Mouse (Mus musculus) myocyte (in vitro differentiated cells): Measurements from ENCODE around the gene Olfr695.
"Not testable (repeated sequence)": the region's sequence is repeated elsewhere in the genome, so short reads cannot be mapped to it uniquely, and the experiment has no call there.

Experiments used
- CEBPB ChIP-seq: IDR thresholded peaks from 2 replicates; pipeline ENCODE4 v1.6.1; 2011; ENCODE audit warnings: mild to moderate bottlenecking, moderate library complexity; ENCODE audit not compliant: poor library complexity, insufficient read depth, severe bottlenecking
- E2F4 ChIP-seq: IDR thresholded peaks from one replicate; pipeline ENCODE4 v1.6.1; 2011; ENCODE audit warnings: mild to moderate bottlenecking, control low read depth, moderate library complexity; ENCODE audit not compliant: insufficient read depth
- MAX ChIP-seq: IDR thresholded peaks from one replicate; pipeline ENCODE4 v1.6.1; 2011; ENCODE audit warnings: low read depth, mild to moderate bottlenecking, control low read depth
- MYOD1 ChIP-seq, 3 experiments: IDR thresholded peaks; one replicate each; pipeline ENCODE4 v1.6.1; 2011; ENCODE audit warnings: control low read depth in 2 of 3, low read depth in 2 of 3, mild to moderate bottlenecking in 2 of 3, moderate library complexity in 1 of 3; ENCODE audit not compliant: insufficient read length in 2 of 3, control insufficient read depth in 1 of 3
- MYOG ChIP-seq, 3 experiments: IDR thresholded peaks; one replicate each; pipeline ENCODE4 v1.6.1; 2011; ENCODE audit warnings: control low read depth in 2 of 3, low read depth in 2 of 3, mild to moderate bottlenecking in 2 of 3; ENCODE audit not compliant: insufficient read length in 2 of 3, control insufficient read depth in 1 of 3, insufficient read depth in 1 of 3
- POLR2A ChIP-seq: IDR thresholded peaks from one replicate; pipeline ENCODE4 v1.6.1; 2011; ENCODE audit warnings: low read depth, mild to moderate bottlenecking, control low read depth, moderate library complexity; ENCODE audit not compliant: insufficient read length
- POLR2AphosphoS2 ChIP-seq: IDR thresholded peaks from one replicate; pipeline ENCODE4 v1.6.1; 2011; ENCODE audit warnings: low read depth, control low read depth; ENCODE audit not compliant: insufficient read length
- REST ChIP-seq: IDR thresholded peaks from one replicate; pipeline ENCODE4 v1.6.1; 2011; ENCODE audit warnings: mild to moderate bottlenecking, control low read depth, moderate library complexity; ENCODE audit not compliant: insufficient read depth, insufficient read length
- SRF ChIP-seq: IDR thresholded peaks from one replicate; pipeline ENCODE4 v1.6.1; 2011; ENCODE audit warnings: low read depth; ENCODE audit not compliant: control insufficient read depth, insufficient read length
- TCF12 ChIP-seq: IDR thresholded peaks from one replicate; pipeline ENCODE4 v1.6.1; 2011; ENCODE audit warnings: mild to moderate bottlenecking, control low read depth; ENCODE audit not compliant: poor library complexity, insufficient read depth, severe bottlenecking
- TCF3 ChIP-seq: IDR thresholded peaks from one replicate; pipeline ENCODE4 v1.6.1; 2011; ENCODE audit warnings: low read depth, control low read depth; ENCODE audit not compliant: insufficient read length
- USF1 ChIP-seq: IDR thresholded peaks from one replicate; pipeline ENCODE4 v1.6.1; 2011; ENCODE audit warnings: low read depth, mild to moderate bottlenecking, control low read depth, moderate library complexity

- TF ChIP-seq POLR2AphosphoS2; POLR2A; MAX; TCF12; E2F4; USF1; TCF3; MYOG (IDR thresholded peaks at IDR 0.05; ENCODE audit: control insufficient read depth in 1 of 3, insufficient read depth in 1 of 3, insufficient read length in 2 of 3, low read depth in 2 of 3); CEBPB; MYOD1 (IDR thresholded peaks at IDR 0.05; ENCODE audit: control insufficient read depth in 1 of 3, insufficient read length in 2 of 3, low read depth in 2 of 3); REST; SRF: not testable (repeated sequence)
Measured at GRCm38 (mm10) chr7:106725654-106726053, 9.5 kb upstream of the Olfr695 start.
